Mouse (Mus musculus) kidney, embryonic 14.5 days (tissue): Measurements from ENCODE around the gene Ptprk. TPM values are rescaled to one million over a fixed set of nuclear protein-coding genes. Genes with fewer than 3 reads are reported as not detected.
A peak's percentile ranks its signal among the peaks of the same experiment; 100 is the strongest.

Source experiments
- ATAC-seq: fragments of 200-750 bp; cut with Nextera tagmentation; 2 replicates; pipeline ENCODE4 v1.8.0; 2017; ENCODE audit warnings: moderate number of reproducible peaks, mild to moderate bottlenecking, moderate TSS enrichment, moderate library complexity; ENCODE audit not compliant: low FRiP score, low TSS enrichment
- H3K27ac ChIP-seq: fragments of 300-500 bp; sonication (generic); 2 replicates; pipeline ENCODE4 v1.5.1; 2014; ENCODE audit warnings: low read depth, mild to moderate bottlenecking, low read length, moderate library complexity, mixed read lengths
- H3K27me3 ChIP-seq: fragments of 300-500 bp; sonication (generic); 2 replicates; pipeline ENCODE4 v1.6.1; 2014; ENCODE audit warnings: mild to moderate bottlenecking, low read length; ENCODE audit not compliant: control insufficient read depth, insufficient read depth
- H3K36me3 ChIP-seq: fragments of 300-500 bp; sonication (generic); 2 replicates; pipeline ENCODE4 v1.6.1; 2014; ENCODE audit warnings: low read length, mixed read lengths; ENCODE audit not compliant: control insufficient read depth, insufficient read depth
- H3K4me1 ChIP-seq: fragments of 300-500 bp; sonication (generic); 2 replicates; pipeline ENCODE4 v1.6.1; 2014; ENCODE audit warnings: low read length, mixed read lengths; ENCODE audit not compliant: control insufficient read depth, insufficient read depth
- H3K4me2 ChIP-seq: fragments of 300-500 bp; sonication (generic); replicated peaks from 2 replicates; pipeline ENCODE4 v1.6.1; 2014; ENCODE audit warnings: low read depth, mild to moderate bottlenecking, low read length
- H3K4me3 ChIP-seq: fragments of 300-500 bp; sonication (generic); 2 replicates; pipeline ENCODE4 v1.5.1; 2014; ENCODE audit warnings: mild to moderate bottlenecking, low read length
- H3K9ac ChIP-seq: fragments of 300-500 bp; sonication (generic); 2 replicates; pipeline ENCODE4 v1.6.1; 2014; ENCODE audit warnings: low read depth, mild to moderate bottlenecking, low read length, moderate library complexity
- H3K9me3 ChIP-seq: fragments of 300-500 bp; sonication (generic); 2 replicates; pipeline ENCODE4 v1.6.1; 2016; ENCODE audit warnings: low read length; ENCODE audit not compliant: control insufficient read depth
- WGBS: fragments of 180-500 bp; shearing (Covaris S2); extraction: QIAGEN DNeasy Blood & Tissue Kit; methylation state at CpG from one replicate; pipeline ENCODE4 v1.1.7; 2014; 5-methylcytosine and 5-hydroxymethylcytosine counted together
- polyA plus RNA-seq: library from polyadenylated mRNA; unstranded; fragments of >200 nt; fragmentation: Nextera tagmentation; extraction: Ambion mirVana; gene quantifications from 2 replicates; pipeline ENCODE4 v1.2.1, GENCODE M21; 2014

Gene Ptprk
- polyA plus RNA-seq, 1 experiment from 2014 or later: 42.7 TPM

DNA sequence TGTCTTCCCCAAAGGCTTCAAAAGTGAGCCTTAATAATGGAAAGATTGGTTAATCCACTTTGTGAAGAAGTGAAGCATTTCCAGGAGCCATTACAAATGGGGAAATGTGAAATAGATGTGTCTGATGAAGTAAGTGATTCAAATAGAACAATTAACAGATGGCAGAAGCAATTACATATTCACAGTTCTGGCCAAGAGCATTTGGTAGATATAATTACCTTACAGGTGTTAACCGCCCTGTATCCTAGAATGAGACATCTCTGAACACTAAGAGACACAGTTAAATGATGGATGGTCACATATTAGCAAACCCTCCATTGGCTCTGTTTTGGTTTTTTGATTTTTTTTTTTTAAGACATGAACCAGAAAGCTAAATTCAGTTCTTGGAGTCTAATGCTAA lies 361.5 kb downstream of the Ptprk start:
- H3K36me3 ChIP-seq: no peaks in the 10 kb centered on the region

GRCm38 (mm10) chr10:28449853-28450252 lies 375.2 kb downstream of the Ptprk start:
- no peaks in the 10 kb centered on the region for H3K4me1 ChIP-seq
- H3K27ac ChIP-seq: no peak overlapping the region
- no peak overlapping the region for H3K4me2 ChIP-seq
- H3K9me3 ChIP-seq: no peaks in the 10 kb centered on the region
- WGBS: 38% methylated on average over 4 of the region's 4 CpGs
- H3K4me3 ChIP-seq: no peak overlapping the region
- no peak overlapping the region for H3K9ac ChIP-seq
- no peaks in the 10 kb centered on the region for H3K36me3 ChIP-seq
- H3K27me3 ChIP-seq: no peaks in the 10 kb centered on the region
- ATAC-seq: no peak

More for the DNA sequence above, 361.5 kb downstream of the Ptprk start:
- Histone ChIP-seq H3K4me1 (no peaks in the 10 kb centered on the region), H3K27ac (no peak overlapping the region), H3K27me3 (no peaks in the 10 kb centered on the region), H3K4me3 (no peak overlapping the region), H3K9me3 (no peaks in the 10 kb centered on the region), H3K9ac (no peak overlapping the region), H3K4me2 (no peak overlapping the region)
- no peak for ATAC-seq
- 90% methylated on average over 1 of the region's 1 CpGs for WGBS

DNA sequence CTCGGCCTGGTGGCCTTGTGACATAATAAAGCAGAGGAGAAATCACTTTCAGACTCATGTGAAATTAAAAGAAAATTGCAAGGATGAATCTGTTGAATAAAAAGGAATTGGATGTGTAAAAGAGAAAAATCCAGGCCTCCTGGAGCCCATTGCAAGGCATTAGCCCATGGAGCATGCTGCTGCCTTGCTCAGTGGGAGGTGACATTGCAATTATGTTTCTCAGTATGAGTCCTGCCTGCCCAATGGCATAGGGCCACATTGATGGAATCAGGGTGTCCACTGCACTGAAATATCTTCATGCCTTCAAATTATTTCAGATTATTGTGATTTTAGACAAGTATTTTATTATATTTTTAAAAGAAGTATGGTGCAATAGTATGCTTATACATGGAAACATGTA lies 376.0 kb downstream of the Ptprk start:
- no peak overlapping the region for H3K4me2 ChIP-seq

DNA sequence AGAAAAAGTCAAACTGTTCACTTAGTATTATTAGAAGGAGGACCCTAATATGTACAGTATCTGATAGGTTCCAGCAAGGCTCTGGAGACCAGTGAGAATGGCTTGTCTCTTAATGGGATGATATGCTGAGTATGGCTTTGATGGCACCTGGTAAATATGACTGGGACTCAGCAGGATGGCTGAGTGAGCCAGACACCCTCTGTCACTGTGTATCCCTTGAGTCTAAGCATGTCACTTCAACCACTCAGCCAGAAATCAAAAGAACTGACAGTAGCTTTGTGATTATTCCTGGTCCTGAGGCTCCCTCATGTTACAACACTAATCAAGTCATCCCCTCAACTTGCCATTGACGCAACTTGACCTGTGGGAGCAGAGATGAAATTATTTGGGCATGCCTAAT lies 383.4 kb downstream of the Ptprk start:
- WGBS: 69% methylated on average over 1 of the region's 1 CpGs
- ATAC-seq: no peak
- no peak overlapping the region for H3K27ac ChIP-seq
- no peak overlapping the region for H3K4me3 ChIP-seq
- H3K9ac ChIP-seq: no peak overlapping the region
- no peaks in the 10 kb centered on the region for H3K36me3 ChIP-seq
- H3K27me3 ChIP-seq: no peaks in the 10 kb centered on the region
- H3K4me1 ChIP-seq: no peaks in the 10 kb centered on the region
- H3K9me3 ChIP-seq: no peaks in the 10 kb centered on the region
- H3K4me2 ChIP-seq: no peak overlapping the region

More for the DNA sequence above, 376.0 kb downstream of the Ptprk start:
- no peaks in the 10 kb centered on the region for H3K9me3 ChIP-seq
- H3K4me1 ChIP-seq: no peaks in the 10 kb centered on the region
- ATAC-seq: no peak
- 69% methylated on average over 1 of the region's 1 CpGs for WGBS
- no peak overlapping the region for H3K27ac ChIP-seq
- H3K9ac ChIP-seq: no peak overlapping the region
- H3K36me3 ChIP-seq: no peaks in the 10 kb centered on the region
- H3K4me3 ChIP-seq: no peak overlapping the region
- no peaks in the 10 kb centered on the region for H3K27me3 ChIP-seq

GRCm38 (mm10) chr10:28459963-28460362 lies 385.3 kb downstream of the Ptprk start:
- Histone ChIP-seq H3K4me2 (no peak overlapping the region), H3K9me3 (no peaks in the 10 kb centered on the region), H3K9ac (no peak overlapping the region), H3K4me1 (no peaks in the 10 kb centered on the region), H3K27ac (no peak overlapping the region), H3K4me3 (no peak overlapping the region), H3K27me3 (no peaks in the 10 kb centered on the region), H3K36me3 (no peaks in the 10 kb centered on the region)
- WGBS: 78% methylated on average over 1 of the region's 1 CpGs
- no peak for ATAC-seq

DNA sequence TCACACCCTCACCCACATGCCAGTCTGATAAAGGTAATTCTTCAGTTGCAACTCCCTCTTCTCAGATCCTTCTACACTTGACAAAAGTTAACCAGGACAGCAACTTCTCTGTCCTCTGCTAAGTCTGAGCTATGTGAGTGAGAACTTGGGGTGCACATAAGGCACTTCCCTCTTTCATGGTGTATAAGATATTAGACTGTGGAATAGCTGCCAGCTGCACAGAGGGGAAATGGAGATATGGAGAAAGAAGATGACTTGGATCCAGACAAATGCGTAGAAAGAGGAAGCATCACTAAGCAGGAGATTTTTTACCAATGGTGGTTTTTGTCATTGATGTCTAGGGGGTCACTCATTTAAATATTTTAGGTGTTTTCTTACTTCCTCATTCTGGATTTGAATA lies 389.1 kb downstream of the Ptprk start:
- Histone ChIP-seq H3K27ac (no peak overlapping the region), H3K9me3 (no peaks in the 10 kb centered on the region), H3K4me1 (no peaks in the 10 kb centered on the region), H3K9ac (no peak overlapping the region), H3K4me3 (no peak overlapping the region), H3K4me2 (no peak overlapping the region), H3K27me3 (no peaks in the 10 kb centered on the region), H3K36me3 (no peaks in the 10 kb centered on the region)
- no peak for ATAC-seq
- 95% methylated on average over 1 of the region's 1 CpGs for WGBS

DNA sequence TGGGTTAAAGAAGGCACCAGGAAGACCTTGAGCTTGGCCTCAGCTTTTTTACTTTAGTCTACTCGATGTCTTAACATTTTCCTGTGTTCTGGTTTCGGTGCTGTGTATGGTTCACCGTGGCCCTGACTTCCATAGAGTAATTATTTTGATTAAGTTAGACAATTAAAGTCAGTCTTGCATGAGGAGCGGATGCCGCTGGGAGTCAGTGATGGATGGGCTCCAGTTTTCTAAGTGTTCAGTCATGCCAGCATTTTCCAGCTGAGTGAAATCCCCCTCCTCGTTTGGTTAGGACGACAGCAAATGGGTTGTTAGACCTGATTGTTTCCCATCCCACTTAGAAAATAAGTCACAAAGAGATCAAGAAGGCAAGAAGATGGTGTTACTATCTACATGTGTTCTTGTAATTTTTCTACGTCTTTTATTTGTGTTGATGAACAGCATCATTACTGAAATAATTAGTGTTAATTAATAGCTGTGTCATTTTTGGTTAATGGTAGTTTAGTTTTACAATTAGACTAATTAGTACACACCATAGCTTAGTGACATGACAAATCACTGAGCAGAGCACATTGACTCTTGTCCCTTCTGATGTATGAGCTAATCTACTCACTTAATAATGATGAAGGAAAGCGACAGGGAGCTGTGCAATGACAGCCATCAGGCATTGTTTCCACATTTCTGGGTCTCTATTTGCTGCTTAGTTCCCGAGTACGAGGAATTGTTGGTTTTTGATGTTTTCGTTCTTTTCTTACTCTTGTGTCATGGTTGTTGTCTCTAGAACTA lies 390.3 kb downstream of the Ptprk start:
- ATAC-seq: peak; percentile 94
- Histone ChIP-seq H3K4me1 (no peaks in the 10 kb centered on the region), H3K9ac (no peak overlapping the region), H3K9me3 (no peaks in the 10 kb centered on the region), H3K36me3 (no peaks in the 10 kb centered on the region), H3K4me2 (no peak overlapping the region), H3K4me3 (no peak overlapping the region), H3K27me3 (no peaks in the 10 kb centered on the region), H3K27ac (no peak overlapping the region)
- WGBS: 39% methylated on average over 12 of the region's 12 CpGs

DNA sequence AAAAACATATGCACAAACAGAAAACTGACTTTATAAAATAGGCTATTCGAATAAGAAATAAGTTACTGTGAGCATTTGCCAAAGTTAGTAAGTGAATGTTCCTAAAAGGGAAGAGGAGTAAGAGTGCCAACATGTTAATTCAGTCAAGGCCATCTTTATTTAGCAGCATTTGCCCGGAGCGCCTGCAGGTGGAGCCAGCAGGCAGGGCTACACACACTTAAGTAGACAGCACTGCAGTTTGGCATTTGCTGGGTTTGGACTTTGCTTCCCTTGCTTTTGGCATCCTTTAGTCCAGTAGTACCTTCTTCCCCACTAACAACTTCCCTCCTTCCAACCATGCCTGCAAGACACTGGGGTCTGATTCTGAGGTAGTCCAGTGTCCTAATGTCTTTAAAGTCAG lies 411.0 kb downstream of the Ptprk start:
- ATAC-seq: no peak
- Histone ChIP-seq H3K9ac (no peak overlapping the region), H3K36me3 (no peaks in the 10 kb centered on the region), H3K4me2 (no peak overlapping the region), H3K9me3 (no peaks in the 10 kb centered on the region), H3K4me3 (no peak overlapping the region), H3K4me1 (no peaks in the 10 kb centered on the region), H3K27ac (no peak overlapping the region), H3K27me3 (no peaks in the 10 kb centered on the region)
- 54% methylated on average over 3 of the region's 3 CpGs for WGBS

- H3K9ac ChIP-seq: no peak overlapping the region
- no peaks in the 10 kb centered on the region for H3K9me3 ChIP-seq
- no peak overlapping the region for H3K4me3 ChIP-seq
- ATAC-seq: no peak
- H3K36me3 ChIP-seq: no peaks in the 10 kb centered on the region
- no peak overlapping the region for H3K27ac ChIP-seq
- H3K4me2 ChIP-seq: no peak overlapping the region
- 85% methylated on average over 1 of the region's 1 CpGs for WGBS
- H3K27me3 ChIP-seq: no peaks in the 10 kb centered on the region
- peaks cover 7% of the 10 kb centered on the region; the same call in 1 of the 2 replicates for H3K4me1 ChIP-seq
Measured at GRCm38 (mm10) chr10:28491006-28491405, 416.4 kb downstream of the Ptprk start.
